Mouse (Mus musculus) lung, postnatal 14 days (tissue): ENCODE measurements around the gene Osgin1.

Experiments
- DNase-seq: peaks from one replicate; pipeline ENCODE4 v3.0.0; 2021

Gene Osgin1

DNA sequence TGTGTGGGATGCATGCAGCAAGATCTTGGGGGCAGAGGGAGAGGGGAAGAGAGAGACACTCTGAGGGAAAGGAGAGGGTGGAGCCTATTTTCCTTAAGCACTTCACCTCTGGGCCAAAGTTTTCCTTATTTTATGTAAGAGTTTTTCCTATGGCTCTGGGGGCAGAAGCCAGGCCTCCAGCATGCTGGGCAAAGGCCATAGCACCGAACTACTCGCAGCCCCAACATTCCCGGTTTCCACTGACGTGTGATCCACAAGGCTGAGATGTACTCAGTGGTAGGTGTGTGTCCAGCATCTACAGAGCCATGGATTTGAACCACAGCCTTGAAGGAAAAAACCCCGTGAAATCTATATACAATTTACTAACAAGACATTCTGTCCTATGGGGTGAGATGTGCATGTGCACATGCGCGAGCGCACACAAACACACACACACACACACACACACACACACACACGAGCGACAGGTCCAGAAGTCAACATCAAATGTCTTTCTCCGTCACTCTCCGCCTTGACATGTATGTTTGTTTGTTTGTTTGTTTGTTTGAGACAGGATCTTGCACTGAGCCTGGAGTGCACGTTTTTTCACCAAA is at the start of gene Osgin1:
TSS of gene Osgin1 (plus strand) at position 543 of the 593 bp plus-strand sequence.
- DNase-seq = no peak

DNA sequence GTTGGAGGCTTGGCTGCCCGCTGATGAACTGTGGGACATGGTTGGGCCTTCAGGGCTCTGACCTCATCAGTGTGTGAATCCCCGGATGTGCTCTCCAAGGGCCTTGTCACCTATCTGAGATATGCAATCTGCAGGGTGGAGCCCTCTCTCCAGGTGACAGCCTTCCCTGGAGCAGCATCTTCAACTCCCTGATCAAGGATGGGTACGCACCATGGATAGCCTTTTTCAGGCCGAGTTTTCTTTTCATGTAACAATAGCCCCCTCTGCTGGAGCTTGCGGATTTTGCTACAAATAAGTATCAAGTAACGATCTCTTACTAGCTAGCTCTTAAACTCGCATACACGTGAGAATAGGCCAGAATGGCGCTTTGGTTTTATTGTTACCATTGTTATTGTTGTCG is 49.4 kb upstream of the Osgin1 start:
- peak; percentile 82 for DNase-seq

DNA sequence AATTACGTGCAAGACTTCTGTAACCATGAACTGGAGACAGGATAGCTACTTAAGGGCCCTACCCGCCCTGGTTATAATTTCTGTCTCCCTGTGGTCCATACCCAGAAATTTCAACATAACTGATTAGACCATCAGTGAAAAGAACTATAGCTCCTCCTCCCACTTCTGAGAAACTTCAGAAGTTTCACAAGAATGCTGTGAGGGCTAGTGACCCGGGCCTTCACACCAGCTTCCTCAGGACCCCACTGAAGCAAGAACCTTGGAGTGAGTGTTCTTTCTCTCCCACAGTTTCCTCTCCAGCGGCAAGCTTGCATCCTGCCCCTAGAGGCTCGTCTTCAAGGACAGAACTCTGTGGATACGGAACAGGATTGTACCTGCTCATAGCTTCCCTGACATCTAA is 48.1 kb upstream of the Osgin1 start:
- DNase-seq = no peak

DNA sequence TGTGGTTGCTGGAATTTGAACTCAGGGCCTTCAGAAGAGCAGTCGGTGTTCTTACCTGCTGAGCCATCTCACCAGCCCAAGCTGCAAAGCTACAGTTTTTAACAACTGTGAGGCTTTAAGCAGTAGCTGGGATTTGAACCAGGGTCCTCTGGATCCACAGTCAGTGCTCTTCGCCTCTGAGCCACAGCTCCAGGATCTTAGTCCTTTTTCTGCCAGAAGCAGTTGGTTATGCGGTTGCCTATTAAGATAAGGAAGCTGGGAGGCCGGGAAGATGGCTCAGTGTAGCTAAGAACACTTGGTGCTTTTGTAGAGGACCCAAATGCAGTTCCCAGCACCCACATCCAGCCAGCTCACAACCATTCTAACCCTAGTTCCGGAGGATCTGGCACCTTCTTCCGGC is 46.9 kb upstream of the Osgin1 start:
- no peak for DNase-seq

DNA sequence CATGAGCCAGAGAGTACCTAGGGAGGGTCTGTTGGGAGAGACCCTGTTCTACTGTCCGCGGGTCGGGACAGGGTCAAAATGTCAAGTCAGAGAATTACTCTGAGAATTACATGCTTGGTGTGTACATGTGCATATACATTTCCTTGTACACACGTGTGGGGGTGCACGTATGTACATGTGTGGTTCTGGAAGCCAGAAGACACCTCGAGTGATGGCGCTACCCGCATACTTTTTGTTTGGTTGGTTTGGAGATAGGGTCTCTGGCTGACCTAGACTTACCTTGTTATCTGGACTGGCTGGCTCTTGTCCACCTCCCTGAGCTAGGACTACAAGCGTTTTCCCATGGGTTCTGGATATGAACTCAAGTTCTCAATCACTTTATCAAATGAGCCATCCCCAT is 39.8 kb upstream of the Osgin1 start:
- no peak for DNase-seq

DNA sequence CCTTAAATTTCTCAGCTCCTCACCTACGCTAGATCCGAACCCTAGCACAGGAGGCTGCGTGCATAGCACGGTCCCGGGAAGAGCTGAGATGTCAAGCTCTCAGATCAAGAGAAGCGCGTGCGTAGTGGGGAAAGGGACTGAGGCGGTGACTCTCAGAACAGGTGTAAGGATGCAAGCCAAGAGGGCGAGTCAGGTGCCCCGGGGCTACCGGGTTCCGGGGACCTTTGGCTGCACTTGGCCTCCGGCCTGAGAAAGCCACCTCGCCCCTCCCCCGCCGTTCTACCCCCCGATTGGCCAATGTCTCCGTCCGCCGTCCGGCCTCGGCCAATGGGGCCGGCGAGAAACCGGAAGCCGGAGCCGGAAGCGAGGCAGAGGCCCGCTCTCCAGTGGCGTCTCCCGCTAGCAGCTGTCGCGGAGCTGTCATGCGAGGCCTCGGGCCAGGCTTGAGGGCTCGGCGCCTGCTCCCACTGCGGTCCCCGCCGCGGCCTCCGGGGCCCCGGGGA is 39.3 kb upstream of the Osgin1 start, which contains the start of gene Mlycd:
TSS of gene Mlycd (plus strand) at position 355 of the 503 bp plus-strand sequence.
- DNase-seq = peak; percentile 93

DNA sequence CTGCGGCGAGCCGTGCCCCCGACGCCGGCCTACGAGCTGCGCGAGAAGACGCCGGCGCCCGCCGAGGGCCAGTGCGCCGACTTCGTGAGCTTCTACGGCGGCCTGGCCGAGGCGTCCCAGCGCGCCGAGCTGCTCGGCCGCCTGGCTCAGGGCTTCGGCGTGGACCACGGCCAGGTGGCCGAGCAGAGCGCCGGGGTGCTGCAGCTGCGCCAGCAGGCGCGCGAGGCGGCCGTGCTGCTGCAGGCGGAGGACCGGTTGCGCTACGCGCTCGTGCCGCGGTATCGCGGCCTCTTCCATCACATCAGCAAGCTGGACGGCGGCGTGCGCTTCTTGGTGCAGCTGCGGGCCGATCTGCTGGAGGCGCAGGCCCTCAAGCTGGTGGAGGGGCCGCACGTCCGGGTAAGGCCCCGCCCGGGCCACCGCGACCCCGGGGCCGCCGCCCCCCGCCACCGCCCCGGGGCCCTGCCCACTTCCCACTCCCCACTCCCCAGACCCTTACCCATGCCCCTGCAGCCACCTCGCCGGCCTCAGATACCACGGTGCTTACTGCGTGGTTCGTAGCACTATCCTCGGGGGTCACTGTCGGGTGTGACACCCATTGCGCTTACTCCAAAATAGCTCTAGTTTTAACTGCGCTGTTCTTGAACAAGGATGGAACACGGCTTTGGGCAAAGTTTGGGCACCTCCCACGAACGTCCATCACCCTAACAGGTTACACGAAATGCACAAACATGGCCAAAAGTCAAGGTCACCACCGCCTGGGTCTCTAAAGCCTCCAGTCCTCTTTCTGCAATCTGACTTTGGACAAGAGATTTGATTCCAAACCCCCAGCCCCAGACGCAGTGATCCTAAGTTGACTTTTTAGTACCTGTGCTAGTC is 38.6 kb upstream of the Osgin1 start:
- no peak for DNase-seq

DNA sequence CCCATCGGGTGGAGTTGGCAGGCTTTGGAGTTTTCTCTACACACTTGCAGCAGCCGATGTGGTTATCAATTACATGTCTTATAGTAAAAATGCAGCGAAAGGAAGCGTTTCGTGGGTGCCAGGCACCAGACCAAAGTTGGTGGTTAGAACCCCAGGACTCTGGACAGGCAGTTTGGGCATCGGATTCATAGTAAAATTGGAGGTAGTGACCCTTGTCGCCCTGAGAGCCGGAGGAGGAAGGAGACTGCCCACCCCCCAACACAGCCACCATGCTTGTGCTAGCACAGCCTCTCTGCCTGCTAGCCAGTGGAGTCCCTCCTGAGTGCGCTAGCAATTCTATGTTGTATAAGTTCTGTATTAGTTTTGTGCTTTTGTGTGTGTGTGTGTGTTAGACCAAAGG is 35.4 kb upstream of the Osgin1 start:
- DNase-seq = no peak

DNA sequence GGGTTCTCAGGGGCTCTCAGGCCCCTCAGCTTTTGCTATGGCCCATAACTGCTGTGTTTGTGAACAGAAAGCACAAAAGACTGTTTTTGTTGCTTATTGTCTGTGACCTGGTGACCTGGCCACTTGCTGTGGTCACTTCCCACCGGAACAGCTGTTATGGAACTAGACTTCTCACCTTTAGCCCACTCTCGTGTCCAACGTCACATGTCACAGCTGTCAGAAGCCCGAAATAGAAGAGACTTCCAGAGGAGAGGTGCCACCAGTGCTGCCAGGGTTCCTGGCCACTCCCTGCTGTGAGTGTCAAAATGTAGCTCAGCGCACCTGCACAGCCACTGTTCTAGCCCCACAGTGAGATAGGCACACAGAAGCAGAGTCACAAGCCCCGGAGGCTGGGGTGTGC is 34.7 kb upstream of the Osgin1 start:
- DNase-seq = no peak

DNA sequence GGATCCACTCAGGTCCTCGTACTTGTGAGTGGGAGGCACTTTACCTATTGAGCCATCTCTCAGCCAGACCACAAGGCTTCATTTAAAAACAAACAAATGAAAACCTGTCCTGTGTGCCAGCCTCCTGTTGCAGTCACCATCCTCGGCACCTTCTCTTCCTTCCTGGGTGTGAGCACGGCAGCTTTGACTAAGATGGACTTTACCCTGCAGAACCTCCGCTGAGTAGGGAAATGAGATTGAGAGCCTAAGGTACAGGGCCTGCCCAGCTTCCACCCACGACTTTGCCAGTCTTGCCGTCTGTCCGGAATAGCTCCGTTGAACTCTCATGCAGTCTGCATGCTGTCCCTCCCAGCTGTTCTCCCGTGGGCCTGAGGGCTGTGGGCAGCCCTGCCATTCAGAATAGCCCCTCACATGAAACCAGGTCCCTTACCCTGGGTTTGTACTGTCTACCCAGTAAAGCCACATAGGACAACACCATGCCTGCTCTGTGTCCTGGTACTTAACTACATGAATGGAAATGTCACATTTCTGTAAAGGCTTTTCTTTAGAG is 33.7 kb upstream of the Osgin1 start:
- no peak for DNase-seq

DNA sequence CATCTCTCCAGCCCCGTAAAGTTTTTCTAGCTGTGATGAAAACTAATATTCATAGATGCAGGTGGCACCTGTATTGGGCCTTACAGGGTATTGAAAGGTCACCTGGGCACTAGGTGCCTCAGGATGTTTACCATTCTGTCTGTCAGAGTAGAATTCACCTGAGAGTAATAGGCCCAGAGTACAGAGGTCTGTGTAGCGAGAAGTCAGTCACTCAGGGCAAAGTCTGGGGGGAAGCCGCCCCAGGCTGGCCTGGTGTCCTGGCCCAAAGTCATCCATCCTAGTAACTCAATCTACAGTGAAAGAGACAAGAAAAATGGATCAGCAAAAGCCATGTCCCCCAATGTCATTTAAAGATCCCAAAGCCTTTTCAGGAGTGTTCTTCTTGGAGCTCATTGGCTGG is 33.0 kb upstream of the Osgin1 start:
- DNase-seq = no peak

DNA sequence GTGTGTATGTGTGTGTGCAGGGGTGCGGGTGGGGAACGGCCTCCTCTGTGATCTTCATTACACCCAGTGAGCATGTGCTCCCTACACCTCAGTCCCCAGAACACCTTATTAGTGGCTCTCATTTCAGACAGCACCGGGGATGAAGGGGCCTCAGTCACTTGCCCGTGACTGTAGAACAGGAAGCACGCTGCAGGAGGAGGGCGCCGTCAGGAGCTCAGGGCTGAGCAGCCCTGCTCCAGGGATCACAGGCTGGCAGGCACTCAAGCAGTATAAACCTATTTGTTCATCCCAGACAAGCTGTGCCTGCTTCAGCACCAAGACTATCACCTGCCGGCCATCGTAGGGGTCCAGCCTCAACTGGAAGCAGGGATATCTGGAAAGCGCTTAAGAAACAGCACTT is 30.0 kb upstream of the Osgin1 start:
- DNase-seq = no peak

DNA sequence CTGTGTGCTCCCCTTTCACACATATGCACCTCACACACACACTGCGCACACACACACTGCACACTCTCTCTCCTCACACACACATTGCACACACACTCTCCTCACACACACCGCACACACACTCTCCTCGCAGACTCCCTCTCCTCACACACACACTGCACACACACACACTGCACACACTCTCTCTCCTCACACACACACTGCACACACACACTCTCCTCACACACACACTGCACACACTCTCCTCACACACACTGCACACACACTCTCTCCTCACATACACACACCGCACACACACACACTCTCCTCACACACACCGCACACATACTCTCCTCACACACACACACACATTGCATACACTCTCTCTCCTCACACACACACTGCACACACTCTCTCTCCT is 29.3 kb upstream of the Osgin1 start:
- no peak for DNase-seq

DNA sequence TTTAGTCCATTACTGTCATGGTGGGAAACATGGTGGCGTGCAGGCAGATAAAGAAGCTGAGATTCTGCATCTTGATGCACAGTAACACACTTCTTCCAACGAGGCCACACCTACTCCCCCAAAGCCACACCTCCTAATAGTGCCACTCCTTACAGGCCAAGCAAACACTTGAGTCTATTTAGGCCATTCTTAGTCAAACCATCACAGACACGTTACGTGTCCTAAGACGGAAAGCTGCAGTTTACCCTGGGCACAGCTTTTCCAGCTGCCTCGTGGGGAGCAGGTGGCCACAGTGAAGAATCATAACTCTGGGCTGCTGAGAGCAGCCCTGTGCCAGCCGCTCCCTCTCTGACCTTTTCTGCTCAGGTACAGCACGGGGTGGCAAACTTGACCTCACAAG is 25.6 kb upstream of the Osgin1 start:
- no peak for DNase-seq

DNA sequence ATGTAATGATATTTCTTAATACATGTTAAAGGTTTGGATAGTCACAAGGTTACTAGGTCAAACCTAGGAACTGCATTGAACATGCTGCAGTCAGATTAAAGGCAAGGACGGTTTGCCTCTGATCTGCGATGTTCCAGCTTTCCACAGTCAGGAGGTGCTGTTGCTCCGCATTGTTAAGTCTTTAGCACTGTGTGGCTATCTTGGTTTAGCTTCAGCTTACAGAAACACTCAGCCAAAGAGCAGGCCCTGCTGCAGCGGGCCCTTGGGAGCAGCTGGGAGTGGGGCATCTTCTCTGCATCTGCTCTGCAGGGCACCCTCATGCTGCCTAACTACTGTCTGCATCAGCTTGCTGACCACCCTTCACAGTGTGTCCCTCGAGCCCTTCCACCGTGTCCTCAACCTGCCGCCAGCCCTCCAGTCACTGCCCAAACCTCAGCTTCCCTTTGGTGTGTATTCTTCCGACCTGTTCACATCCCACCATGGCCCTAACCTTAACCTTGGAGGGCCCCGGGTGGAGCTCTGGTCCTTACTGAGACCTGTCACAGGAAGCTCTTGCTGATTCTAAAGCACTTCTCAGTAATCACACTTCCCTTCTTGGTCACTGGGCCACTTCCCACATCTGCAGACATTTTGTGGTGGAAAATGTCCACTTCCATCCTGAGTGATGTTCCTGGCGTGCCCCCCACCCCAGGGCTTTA is 21.7 kb upstream of the Osgin1 start:
- no peak for DNase-seq

DNA sequence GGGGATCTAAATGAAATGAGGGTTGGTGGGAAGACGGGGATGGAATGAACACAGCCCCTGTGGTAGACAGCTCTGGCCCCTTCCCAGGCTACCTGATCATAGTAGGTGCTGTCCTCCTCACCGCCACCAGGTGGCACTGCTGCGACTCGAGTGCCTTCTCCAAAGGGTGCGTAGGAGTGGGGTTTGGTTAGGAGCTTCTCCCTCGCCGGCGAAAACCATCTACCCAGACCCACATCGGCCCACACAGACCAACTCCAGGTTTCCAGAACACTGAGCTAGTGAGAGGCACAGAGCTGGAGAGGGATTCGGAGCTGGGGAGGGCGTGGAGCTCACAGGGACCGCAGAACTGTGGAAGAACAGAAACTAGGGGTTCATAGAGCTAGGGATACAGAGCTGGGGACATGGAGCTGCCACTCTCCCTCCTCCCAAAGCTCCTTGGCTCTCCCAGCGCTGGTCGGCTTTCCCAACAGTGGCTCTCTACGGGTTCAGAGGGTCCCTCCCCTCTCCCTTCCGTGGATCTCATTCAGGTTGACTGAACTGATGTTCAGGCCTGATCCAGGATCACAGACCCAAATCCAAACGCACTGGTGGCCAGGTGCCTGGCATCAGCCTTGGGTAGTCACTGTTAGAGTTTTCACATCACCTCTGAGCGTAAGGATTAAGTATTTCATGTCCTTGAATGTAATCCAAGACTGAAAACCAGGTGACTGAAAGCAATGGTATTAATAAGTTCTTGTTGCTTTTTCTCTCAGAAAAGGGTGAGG is 21.0 kb upstream of the Osgin1 start:
- DNase-seq = peak; percentile 82

DNA sequence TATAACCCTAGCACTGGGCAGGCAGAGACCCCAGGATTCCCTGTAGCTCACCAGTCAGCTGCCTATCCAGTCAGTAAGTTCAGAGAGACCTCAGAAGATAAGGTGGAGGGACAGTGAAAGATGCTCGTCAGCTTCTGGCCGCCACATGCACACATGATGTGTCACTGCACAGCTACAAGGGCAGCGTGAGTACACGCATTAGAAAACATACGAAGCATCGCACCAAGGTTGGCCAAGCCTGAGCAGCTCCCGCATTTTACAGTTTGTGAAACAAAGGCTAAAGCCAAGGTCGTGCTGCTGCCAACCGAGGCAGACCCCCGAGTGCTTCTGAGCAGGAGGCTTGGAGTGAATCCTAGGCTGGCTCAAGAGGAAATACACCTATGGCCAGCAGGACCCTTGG is 20.3 kb upstream of the Osgin1 start:
- no peak for DNase-seq

DNA sequence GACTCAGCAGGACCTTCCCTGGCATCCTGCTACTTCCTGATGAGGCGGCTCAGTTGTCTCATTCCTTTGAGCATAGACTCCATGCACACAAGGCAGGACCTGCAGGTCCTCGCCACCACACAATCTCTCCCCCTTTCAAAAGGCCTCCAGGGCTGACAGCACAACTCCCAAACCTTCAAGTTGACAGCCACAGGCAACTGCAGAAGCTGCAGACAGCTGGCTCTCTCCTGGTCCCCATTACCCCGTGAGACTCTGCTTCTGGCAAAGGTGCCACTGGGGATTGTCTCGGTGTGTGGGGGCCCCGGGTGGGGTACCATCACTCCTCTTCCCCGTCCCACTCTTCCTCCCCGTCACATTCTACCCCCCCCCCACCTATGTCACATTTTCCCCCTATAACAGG is 13.6 kb upstream of the Osgin1 start:
- DNase-seq = no peak

DNA sequence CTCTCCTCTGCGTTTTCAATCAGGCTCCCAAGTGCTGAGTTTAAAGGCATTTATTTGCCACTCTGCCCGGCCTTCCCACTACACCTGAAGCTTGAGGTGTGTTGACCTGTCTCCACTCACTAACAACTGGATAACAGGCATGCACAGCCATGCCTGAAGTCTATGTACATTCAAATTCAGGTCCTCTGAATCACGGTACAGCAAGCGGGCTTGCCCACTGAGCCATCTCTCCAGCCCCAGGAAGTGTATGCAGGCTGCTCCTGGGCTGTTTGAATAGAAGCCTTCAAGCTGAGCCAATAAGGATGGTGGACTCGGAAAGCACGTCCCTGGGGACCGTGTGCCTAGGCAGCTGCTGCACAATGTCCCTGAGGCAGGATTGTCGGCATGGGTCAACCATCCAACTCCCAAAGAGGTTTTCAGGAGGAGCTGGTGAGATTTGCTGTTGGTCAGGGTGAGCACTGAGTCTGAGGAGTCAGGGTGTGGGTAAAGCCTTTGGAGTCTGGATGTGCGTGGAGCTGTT is 12.3 kb upstream of the Osgin1 start:
- DNase-seq = no peak

DNA sequence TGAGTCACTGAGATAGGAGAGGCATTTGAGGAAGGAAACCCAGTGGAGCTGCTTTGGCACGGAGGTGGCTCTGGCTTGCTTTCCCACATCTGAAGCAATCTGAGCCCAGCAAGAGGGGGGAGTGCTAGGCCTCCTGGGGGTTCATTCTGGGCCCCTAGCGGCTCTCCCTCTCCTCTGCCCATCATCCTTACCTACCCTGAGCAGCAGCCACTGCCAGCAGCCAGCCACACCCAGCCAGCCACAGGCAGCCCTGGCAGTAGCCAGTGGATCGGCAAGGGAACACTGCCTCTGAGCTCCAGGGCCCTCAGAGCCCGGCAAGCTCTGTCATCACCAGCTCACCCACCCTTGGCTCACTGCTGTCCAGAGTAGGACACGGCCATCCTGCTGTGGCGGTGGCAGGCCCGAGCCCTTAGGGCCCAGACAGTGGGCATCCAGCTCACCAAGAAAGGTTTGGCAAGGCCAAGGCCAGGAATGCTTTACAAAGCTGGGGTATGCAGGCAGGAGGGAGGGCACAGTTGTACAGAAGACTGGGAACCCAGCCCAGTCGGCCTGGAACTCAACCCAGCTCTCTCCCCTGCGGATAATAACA is 11.7 kb upstream of the Osgin1 start:
- DNase-seq = no peak

DNA sequence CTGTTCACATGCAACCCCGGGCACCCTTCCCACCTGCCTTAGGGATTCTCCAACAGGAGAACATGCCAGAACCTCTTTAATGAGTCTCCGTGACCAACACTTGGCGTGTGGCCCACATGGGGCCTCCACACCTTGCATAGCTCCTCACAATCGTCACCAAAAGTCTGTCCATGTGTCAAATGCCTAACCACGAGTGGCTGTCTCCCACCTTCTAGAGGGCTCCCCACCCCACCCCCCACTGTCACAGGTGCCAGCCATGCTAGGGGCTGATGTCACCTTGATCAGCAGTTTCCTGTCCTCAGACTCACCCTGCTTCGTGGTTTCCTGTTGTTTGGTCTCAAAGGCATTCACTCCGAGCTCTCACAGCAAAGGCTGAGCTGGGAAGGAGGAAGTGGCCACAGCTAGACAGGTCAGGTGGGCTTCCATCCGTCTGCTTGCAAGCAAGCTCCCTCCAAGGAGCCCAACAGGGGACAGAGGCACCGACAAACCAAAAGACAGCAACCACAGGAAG is 10.2 kb upstream of the Osgin1 start:
- peak; percentile 46 for DNase-seq
